Mouse (Mus musculus) intestine, embryonic 16.5 days (tissue): ENCODE measurements around the gene Gm28372. TPM values are rescaled to one million over a fixed set of nuclear protein-coding genes. Genes with fewer than 3 reads are reported as not detected.

Experiments used
- ATAC-seq: fragments of 200-750 bp; cut with Nextera tagmentation; 2 replicates; pipeline ENCODE4 v1.8.0; 2017; ENCODE audit warnings: moderate TSS enrichment, moderate library complexity
- H3K27ac ChIP-seq: fragments of 300-500 bp; sonication (generic); 2 replicates; pipeline ENCODE4 v1.5.1; 2014; ENCODE audit warnings: mild to moderate bottlenecking, low read length
- H3K27me3 ChIP-seq: fragments of 300-500 bp; sonication (generic); replicated peaks from 2 replicates; pipeline ENCODE4 v1.6.1; 2014; ENCODE audit warnings: low read length, control low read depth, mixed read lengths; ENCODE audit not compliant: control insufficient read depth, insufficient read depth
- H3K36me3 ChIP-seq: fragments of 300-500 bp; sonication (generic); 2 replicates; pipeline ENCODE4 v1.6.1; 2014; ENCODE audit warnings: low read length, control low read depth; ENCODE audit not compliant: control insufficient read depth, insufficient read depth
- H3K4me1 ChIP-seq: fragments of 300-500 bp; sonication (generic); 2 replicates; pipeline ENCODE4 v1.6.1; 2014; ENCODE audit warnings: low read length, control low read depth, mixed read lengths; ENCODE audit not compliant: control insufficient read depth, insufficient read depth
- H3K4me2 ChIP-seq: fragments of 300-500 bp; sonication (generic); 2 replicates; pipeline ENCODE4 v1.6.1; 2014; ENCODE audit warnings: low read depth, low read length, control low read depth
- H3K4me3 ChIP-seq: fragments of 300-500 bp; sonication (generic); 2 replicates; pipeline ENCODE4 v1.5.1; 2014; ENCODE audit warnings: mild to moderate bottlenecking, low read length
- H3K9ac ChIP-seq: fragments of 300-500 bp; sonication (generic); 2 replicates; pipeline ENCODE4 v1.6.1; 2014; ENCODE audit warnings: low read depth, low read length
- H3K9me3 ChIP-seq: fragments of 300-500 bp; sonication (generic); 2 replicates; pipeline ENCODE4 v1.6.1; 2016; ENCODE audit warnings: low read length, control low read depth; ENCODE audit not compliant: control insufficient read depth
- WGBS: fragments of 180-500 bp; shearing (Covaris S2); extraction: QIAGEN DNeasy Blood & Tissue Kit; methylation state at CpG from one replicate; pipeline ENCODE4 v1.1.7; 2014; 5-methylcytosine and 5-hydroxymethylcytosine counted together
- polyA plus RNA-seq: library from polyadenylated mRNA; unstranded; fragments of >200 nt; fragmentation: Nextera tagmentation; extraction: Ambion mirVana; gene quantifications from 2 replicates; pipeline ENCODE4 v1.2.1, GENCODE M21; 2015

Gm28372 gene
- polyA plus RNA-seq, 1 experiment from 2014 or later = not detected

GRCm38 (mm10) chr2:130383895-130384294, 21.1 kb upstream of the Gm28372 start:
- no peaks in the 10 kb centered on the region for H3K27me3 ChIP-seq
- no peaks in the 10 kb centered on the region for H3K36me3 ChIP-seq
- no peaks in the 10 kb centered on the region for H3K4me1 ChIP-seq
- WGBS = 68% methylated on average over 6 of the region's 6 CpGs
- no peak overlapping the region for H3K27ac ChIP-seq
- H3K4me3 ChIP-seq = no peak overlapping the region
- no peak overlapping the region for H3K9ac ChIP-seq
- no peak overlapping the region for H3K4me2 ChIP-seq
- no peaks in the 10 kb centered on the region for H3K9me3 ChIP-seq
- ATAC-seq = no peak

- Histone ChIP-seq H3K4me1 (no peaks in the 10 kb centered on the region), H3K4me3 (no peak overlapping the region), H3K36me3 (no peaks in the 10 kb centered on the region), H3K9me3 (no peaks in the 10 kb centered on the region), H3K27me3 (no peaks in the 10 kb centered on the region), H3K9ac (no peak overlapping the region), H3K27ac (no peak overlapping the region), H3K4me2 (no peak overlapping the region)
- 65% methylated on average over 1 of the region's 1 CpGs for WGBS
- ATAC-seq = no peak
Observed at GRCm38 (mm10) chr2:130386212-130386611, 18.8 kb upstream of the Gm28372 start.

GRCm38 (mm10) chr2:130388796-130389195, 16.2 kb upstream of the Gm28372 start:
- Histone ChIP-seq H3K9ac (no peak overlapping the region), H3K9me3 (no peaks in the 10 kb centered on the region), H3K4me1 (no peaks in the 10 kb centered on the region), H3K4me2 (no peak overlapping the region), H3K27ac (no peak overlapping the region), H3K27me3 (no peaks in the 10 kb centered on the region), H3K4me3 (no peak overlapping the region), H3K36me3 (0 out of 2 replicates have a peak, but pooled peaks cover 4% of the 10 kb centered on the region)
- no peak for ATAC-seq
- WGBS = 68% methylated on average over 2 of the region's 2 CpGs

- Histone ChIP-seq H3K36me3 (0 out of 2 replicates have a peak, but pooled peaks cover 4% of the 10 kb centered on the region), H3K27ac (no peak overlapping the region), H3K4me1 (no peaks in the 10 kb centered on the region), H3K4me3 (no peak overlapping the region), H3K9me3 (no peaks in the 10 kb centered on the region), H3K4me2 (no peak overlapping the region), H3K27me3 (no peaks in the 10 kb centered on the region), H3K9ac (no peak overlapping the region)
- no peak for ATAC-seq
- WGBS = 82% methylated on average over 11 of the region's 11 CpGs
Observed at GRCm38 (mm10) chr2:130390993-130391625, 13.9 kb upstream of the Gm28372 start.

- H3K9me3 ChIP-seq = no peaks in the 10 kb centered on the region
- peaks cover 2% of the 10 kb centered on the region for H3K4me1 ChIP-seq
- H3K36me3 ChIP-seq = 0 out of 2 replicates have a peak, but pooled peaks cover 4% of the 10 kb centered on the region
- H3K27me3 ChIP-seq = no peaks in the 10 kb centered on the region
- no peak overlapping the region for H3K27ac ChIP-seq
- WGBS = 88% methylated on average over 3 of the region's 3 CpGs
- ATAC-seq = no peak
- H3K4me3 ChIP-seq = no peak overlapping the region
- H3K9ac ChIP-seq = no peak overlapping the region
- H3K4me2 ChIP-seq = no peak overlapping the region
Observed at GRCm38 (mm10) chr2:130392836-130393235, 12.2 kb upstream of the Gm28372 start.

GRCm38 (mm10) chr2:130395696-130396095, 9.3 kb upstream of the Gm28372 start:
- H3K4me1 ChIP-seq = peaks cover 4% of the 10 kb centered on the region
- 94% methylated on average over 11 of the region's 11 CpGs for WGBS

GRCm38 (mm10) chr2:130397186-130397985, 7.7 kb upstream of the Gm28372 start, which contains the start of gene Cpxm1:
TSS of gene Cpxm1 (minus strand) at chr2:130397574.
- Histone ChIP-seq H3K27me3 (no peaks in the 10 kb centered on the region), H3K4me2 (peak within 1 kb of the TSS; percentile 96), H3K4me1 (peaks cover 4% of the 10 kb centered on the region), H3K27ac (no peak within 1 kb of the TSS), H3K4me3 (peak within 1 kb of the TSS; percentile 64), H3K36me3 (0 out of 2 replicates have a peak, but pooled peaks cover 4% of the 10 kb centered on the region), H3K9ac (peak within 1 kb of the TSS; percentile 76), H3K9me3 (no peaks in the 10 kb centered on the region)
- ATAC-seq = peak; percentile 92
- 2% methylated on average over 41 of the region's 53 CpGs for WGBS

More at GRCm38 (mm10) chr2:130395696-130396095, 9.3 kb upstream of the Gm28372 start:
- H3K27ac ChIP-seq = no peak overlapping the region
- no peaks in the 10 kb centered on the region for H3K27me3 ChIP-seq
- no peak overlapping the region for H3K9ac ChIP-seq
- no peak overlapping the region for H3K4me3 ChIP-seq
- no peak overlapping the region for H3K4me2 ChIP-seq
- H3K9me3 ChIP-seq = no peaks in the 10 kb centered on the region
- 0 out of 2 replicates have a peak, but pooled peaks cover 4% of the 10 kb centered on the region for H3K36me3 ChIP-seq
- no peak for ATAC-seq

GRCm38 (mm10) chr2:130398091-130398490, 6.9 kb upstream of the Gm28372 start:
- Histone ChIP-seq H3K9me3 (no peaks in the 10 kb centered on the region), H3K27me3 (no peaks in the 10 kb centered on the region), H3K4me1 (peaks cover 4% of the 10 kb centered on the region), H3K4me2 (peak overlapping the region; percentile 96), H3K27ac (no peak overlapping the region), H3K4me3 (peak overlapping the region; percentile 64), H3K36me3 (0 out of 2 replicates have a peak, but pooled peaks cover 2% of the 10 kb centered on the region), H3K9ac (peak overlapping the region; percentile 76)
- WGBS = 22% methylated on average over 12 of the region's 14 CpGs
- 0 out of 2 replicates have a peak, but pooled peaks have one; percentile 4 for ATAC-seq

GRCm38 (mm10) chr2:130400046-130400445, 5.0 kb upstream of the Gm28372 start:
- no peak for ATAC-seq
- Histone ChIP-seq H3K9me3 (no peaks in the 10 kb centered on the region), H3K36me3 (no peaks in the 10 kb centered on the region), H3K4me2 (no peak overlapping the region), H3K27me3 (no peaks in the 10 kb centered on the region), H3K4me1 (peaks cover 4% of the 10 kb centered on the region), H3K4me3 (no peak overlapping the region), H3K9ac (no peak overlapping the region), H3K27ac (no peak overlapping the region)
- WGBS = 89% methylated on average over 1 of the region's 1 CpGs
